Mouse (Mus musculus) layer of hippocampus, adult 9-11 months (tissue): ENCODE data around the gene Best1.

Experiments
- DNase-seq: peaks from one replicate; pipeline ENCODE4 v3.0.0; 2022

Gene Best1

GRCm38 (mm10) chr19:10001206-10001969, at the start of gene Best1, which contains the start of gene Rab3il1:
Best1 (minus strand) TSS chr19:10001633.
Rab3il1 (plus strand) TSS chr19:10001669.
- no peak for DNase-seq

GRCm38 (mm10) chr19:10050438-10050837, 49.0 kb upstream of the Best1 start:
- DNase-seq = no peak

- DNase-seq = no peak
Observed at GRCm38 (mm10) chr19:10049533-10049932, 48.1 kb upstream of the Best1 start.

GRCm38 (mm10) chr19:10046983-10047382, 45.5 kb upstream of the Best1 start:
- DNase-seq = no peak

GRCm38 (mm10) chr19:10046346-10046745, 44.9 kb upstream of the Best1 start:
- no peak for DNase-seq

GRCm38 (mm10) chr19:10045707-10046106, 44.3 kb upstream of the Best1 start:
- no peak for DNase-seq

GRCm38 (mm10) chr19:10043643-10044042, 42.2 kb upstream of the Best1 start:
- DNase-seq = no peak

GRCm38 (mm10) chr19:10042816-10043215, 41.4 kb upstream of the Best1 start:
- no peak for DNase-seq

GRCm38 (mm10) chr19:10042232-10042631, 40.8 kb upstream of the Best1 start:
- DNase-seq = no peak

- peak; percentile 69 for DNase-seq
Observed at GRCm38 (mm10) chr19:10041388-10042148, 40.1 kb upstream of the Best1 start, which contains the start of gene Fads3. Fads3 (plus strand) TSS chr19:10041569.

GRCm38 (mm10) chr19:10040866-10041387, 39.5 kb upstream of the Best1 start:
- no peak for DNase-seq

GRCm38 (mm10) chr19:10039615-10040014, 38.2 kb upstream of the Best1 start:
- no peak for DNase-seq

- no peak for DNase-seq
Observed at GRCm38 (mm10) chr19:10038910-10039309, 37.5 kb upstream of the Best1 start.

- DNase-seq = no peak
Observed at GRCm38 (mm10) chr19:10038364-10038763, 36.9 kb upstream of the Best1 start.

GRCm38 (mm10) chr19:10037534-10037933, 36.1 kb upstream of the Best1 start:
- DNase-seq = no peak

- DNase-seq = peak; percentile 55
Observed at GRCm38 (mm10) chr19:10034785-10035447, 33.5 kb upstream of the Best1 start.

- no peak for DNase-seq
Observed at GRCm38 (mm10) chr19:10034356-10034755, 32.9 kb upstream of the Best1 start.

- peak; percentile 60 for DNase-seq
Observed at GRCm38 (mm10) chr19:10033211-10033973, 32.0 kb upstream of the Best1 start.

GRCm38 (mm10) chr19:10029746-10030145, 28.3 kb upstream of the Best1 start:
- no peak for DNase-seq

- DNase-seq = peak; percentile 86
Observed at GRCm38 (mm10) chr19:10025169-10025875, 23.9 kb upstream of the Best1 start.

GRCm38 (mm10) chr19:10023304-10023758, 21.9 kb upstream of the Best1 start:
- no peak for DNase-seq
